Mouse (Mus musculus) thymus, adult 2 months (tissue): ENCODE measurements at regions not wholly inside any gene's neighbourhood (a gene's known extent, or its start where the extent isn't known, plus 50 kb on each side); places are given as distances from the start of the nearest gene placed in this dataset.

ENCODE experiments used
- DNase-seq: peaks from one replicate; pipeline ENCODE4 v3.0.0; 2021
- H3K27ac ChIP-seq: fragments of 200-500 bp; 2 replicates; pipeline ENCODE4 v1.5.1; 2012; ENCODE audit warnings: low read length, control low read depth; ENCODE audit not compliant: control insufficient read depth, insufficient read depth
- H3K27me3 ChIP-seq: fragments of 200-500 bp; 2 replicates; pipeline ENCODE4 v1.6.1; 2012; ENCODE audit warnings: mild to moderate bottlenecking, low read length, moderate library complexity, mixed read lengths; ENCODE audit not compliant: control insufficient read depth, insufficient read depth
- H3K36me3 ChIP-seq: fragments of 200-500 bp; 2 replicates; pipeline ENCODE4 v1.6.1; 2012; ENCODE audit warnings: mild to moderate bottlenecking, low read length, moderate library complexity; ENCODE audit not compliant: control insufficient read depth, insufficient read depth
- H3K4me1 ChIP-seq: fragments of 200-500 bp; replicated peaks from 2 replicates; pipeline ENCODE4 v1.6.1; 2012; ENCODE audit warnings: low read length; ENCODE audit not compliant: control insufficient read depth, insufficient read depth
- H3K4me3 ChIP-seq: fragments of 200-500 bp; 2 replicates; pipeline ENCODE4 v1.5.1; 2012; ENCODE audit warnings: mild to moderate bottlenecking, low read length, control low read depth, moderate library complexity; ENCODE audit not compliant: control insufficient read depth, insufficient read depth
- CTCF ChIP-seq: fragments of 200-500 bp; IDR thresholded peaks from 2 replicates; pipeline ENCODE4 v1.5.1; 2012; ENCODE audit warnings: mild to moderate bottlenecking, control low read depth, low read length, moderate library complexity, borderline replicate concordance; ENCODE audit not compliant: control insufficient read depth, poor library complexity, insufficient read depth; ENCODE audit errors: extremely low read depth
- POLR2A ChIP-seq: fragments of 200-500 bp; IDR thresholded peaks from 2 replicates; pipeline ENCODE4 v1.6.1; 2012; ENCODE audit warnings: mild to moderate bottlenecking, low read length, control low read depth, moderate library complexity; ENCODE audit not compliant: control insufficient read depth, poor library complexity, insufficient read depth; ENCODE audit errors: extremely low read depth
- WGBS: fragments of 180-500 bp; shearing (Covaris S2); methylation state at CpG from one replicate; pipeline ENCODE4 v1.1.7; 2018; 5-methylcytosine and 5-hydroxymethylcytosine counted together

GRCm38 (mm10) chr11:24257741-24258140 is 179.9 kb downstream of the Bcl11a start:
- no peaks in the 10 kb centered on the region for H3K27me3 ChIP-seq
- TF ChIP-seq CTCF, result no peak
- no peak for DNase-seq
- no peak overlapping the region for H3K4me3 ChIP-seq
- no peaks in the 10 kb centered on the region for H3K36me3 ChIP-seq
- no peak overlapping the region for H3K27ac ChIP-seq
- no peaks in the 10 kb centered on the region for H3K4me1 ChIP-seq

GRCm38 (mm10) chr11:24258340-24258739 is 180.5 kb downstream of the Bcl11a start:
- H3K27me3 ChIP-seq, result no peaks in the 10 kb centered on the region
- no peak for TF ChIP-seq POLR2A
- no peak for TF ChIP-seq CTCF
- no peak overlapping the region for H3K27ac ChIP-seq
- no peak for DNase-seq
- H3K4me3 ChIP-seq, result no peak overlapping the region
- 65% methylated on average over 6 of the region's 6 CpGs for WGBS
- H3K36me3 ChIP-seq, result no peaks in the 10 kb centered on the region
- no peaks in the 10 kb centered on the region for H3K4me1 ChIP-seq

- Histone ChIP-seq H3K27me3 (no peaks in the 10 kb centered on the region), H3K27ac (no peak overlapping the region), H3K4me1 (no peaks in the 10 kb centered on the region), H3K36me3 (no peaks in the 10 kb centered on the region), H3K4me3 (no peak overlapping the region)
- 14% methylated on average over 2 of the region's 2 CpGs for WGBS
- TF ChIP-seq POLR2A (no peak), CTCF (no peak)
- DNase-seq, result no peak
These were observed 181.8 kb downstream of the Bcl11a start for GRCm38 (mm10) chr11:24259668-24260067.

GRCm38 (mm10) chr11:24269046-24269445 is 191.2 kb downstream of the Bcl11a start:
- H3K36me3 ChIP-seq, result no peaks in the 10 kb centered on the region
- TF ChIP-seq CTCF (no peak), POLR2A (no peak)
- 91% methylated on average over 2 of the region's 2 CpGs for WGBS
- no peaks in the 10 kb centered on the region for H3K27me3 ChIP-seq
- H3K4me1 ChIP-seq, result no peaks in the 10 kb centered on the region
- H3K4me3 ChIP-seq, result no peak overlapping the region
- H3K27ac ChIP-seq, result no peak overlapping the region
- no peak for DNase-seq

- no peak for TF ChIP-seq CTCF
- no peak for TF ChIP-seq POLR2A
- Histone ChIP-seq H3K4me1 (no peaks in the 10 kb centered on the region), H3K27me3 (no peaks in the 10 kb centered on the region), H3K4me3 (no peak overlapping the region), H3K27ac (no peak overlapping the region), H3K36me3 (no peaks in the 10 kb centered on the region)
- 94% methylated on average over 5 of the region's 5 CpGs for WGBS
- DNase-seq, result no peak
These were observed 203.8 kb downstream of the Bcl11a start for GRCm38 (mm10) chr11:24281628-24282027.

- DNase-seq, result no peak
- Histone ChIP-seq H3K36me3 (no peaks in the 10 kb centered on the region), H3K4me3 (no peak overlapping the region), H3K27me3 (no peaks in the 10 kb centered on the region), H3K27ac (no peak overlapping the region), H3K4me1 (no peaks in the 10 kb centered on the region)
- 92% methylated on average over 9 of the region's 9 CpGs for WGBS
- TF ChIP-seq CTCF (no peak), POLR2A (no peak)
These were observed 204.7 kb downstream of the Bcl11a start for GRCm38 (mm10) chr11:24282556-24282955.
